Mouse (Mus musculus) brown adipose tissue, adult 24 weeks (tissue): ENCODE data around the gene Def8. TPM values are rescaled to one million over a fixed set of nuclear protein-coding genes. Genes with fewer than 3 reads are reported as not detected.

Source experiments
- H3K27ac ChIP-seq: fragments of 200-500 bp; replicated peaks from 2 replicates; pipeline ENCODE4 v1.5.1; 2012; ENCODE audit warnings: low read depth, mild to moderate bottlenecking, low read length
- H3K4me1 ChIP-seq: fragments of 200-500 bp; 2 replicates; pipeline ENCODE4 v1.6.1; 2012; ENCODE audit warnings: low read length, mixed read lengths; ENCODE audit not compliant: control insufficient read depth, insufficient read depth, insufficient read length
- H3K4me3 ChIP-seq: fragments of 200-500 bp; 2 replicates; pipeline ENCODE4 v1.5.1; 2012; ENCODE audit warnings: low read depth, mild to moderate bottlenecking, low read length, moderate library complexity; ENCODE audit not compliant: insufficient read depth
- polyA plus RNA-seq: library from polyadenylated mRNA; stranded (reverse); fragments of >200 nt; gene quantifications from 2 replicates; pipeline ENCODE4 v1.2.4, GENCODE M21; 2012; ENCODE audit not compliant: missing spikeins, insufficient read depth, insufficient read length

The Def8 gene
- polyA plus RNA-seq, 1 experiment: 14.4 TPM

DNA sequence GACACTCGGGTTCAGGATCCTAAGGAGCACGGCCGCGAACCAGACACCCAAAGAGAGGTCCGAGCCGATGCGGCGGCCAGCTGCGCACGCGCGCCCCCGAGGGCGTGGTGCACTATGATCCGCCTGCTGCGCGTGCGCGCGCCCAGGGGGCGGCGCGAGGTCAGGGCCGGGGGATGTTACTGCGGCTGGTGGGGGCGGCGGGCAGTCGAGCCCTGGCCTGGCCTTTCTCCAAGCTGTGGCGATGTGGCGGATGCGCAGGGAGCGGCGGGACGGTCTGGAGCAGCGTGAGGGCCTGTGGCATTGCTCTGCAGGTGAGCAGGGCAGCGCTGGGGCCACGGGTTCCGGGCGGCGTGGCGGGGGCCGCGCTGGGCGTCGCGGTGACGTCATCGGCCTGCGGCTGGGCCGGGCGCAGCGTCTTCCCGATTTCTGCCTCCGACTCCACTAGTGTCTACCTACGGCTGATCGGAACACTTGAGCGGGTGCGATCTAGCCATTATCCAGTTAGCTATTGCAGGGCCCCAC, 54.5 kb downstream of the Def8 start, which contains the start of gene Afg3l1:
Afg3l1 (plus strand) TSS at position 167 of the 522 bp plus-strand sequence.
- Histone ChIP-seq H3K4me3 (peak within 1 kb of the TSS; percentile 89), H3K4me1 (no peaks in the 10 kb centered on the region), H3K27ac (peak within 1 kb of the TSS; percentile 92)

DNA sequence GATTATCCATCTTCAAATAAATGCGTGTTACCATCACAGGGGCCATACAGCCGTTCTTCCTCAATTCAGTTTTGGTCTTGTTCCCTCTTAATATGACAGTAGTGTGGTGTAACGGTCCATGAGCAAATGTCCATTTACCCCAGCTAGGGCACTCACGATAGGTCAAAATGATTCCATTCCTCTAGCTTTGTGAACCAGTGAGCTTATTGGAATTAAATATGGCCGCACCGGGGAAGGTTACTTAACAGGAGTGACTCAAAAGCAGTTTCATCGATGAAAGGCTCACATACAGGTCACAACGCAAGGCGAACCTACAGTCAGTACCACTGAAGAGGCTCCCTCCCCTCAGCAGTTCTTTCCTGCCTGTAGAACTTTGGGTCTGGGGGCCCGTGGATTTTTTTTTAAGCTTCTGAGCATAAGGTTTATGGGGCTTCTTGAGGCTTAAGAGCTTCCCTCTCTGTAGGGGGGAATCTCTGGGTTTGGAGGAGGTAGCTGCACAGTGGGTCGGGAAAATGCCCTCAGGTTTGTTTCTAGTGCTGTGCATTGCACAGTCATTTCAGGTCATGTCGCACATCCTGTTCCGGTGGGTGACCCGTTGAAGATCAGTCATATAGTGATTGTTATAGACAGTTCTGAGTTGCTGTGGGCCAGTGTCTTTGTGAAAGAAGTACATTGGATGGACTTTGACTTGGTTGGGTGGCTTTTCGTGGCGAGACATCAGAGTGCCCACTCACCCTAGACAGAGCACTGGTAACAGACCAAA, 55.3 kb downstream of the Def8 start:
- Histone ChIP-seq H3K4me1 (no peaks in the 10 kb centered on the region), H3K4me3 (peak overlapping the region; percentile 89), H3K27ac (peak overlapping the region; percentile 59; the same call in 1 of the 2 replicates)

DNA sequence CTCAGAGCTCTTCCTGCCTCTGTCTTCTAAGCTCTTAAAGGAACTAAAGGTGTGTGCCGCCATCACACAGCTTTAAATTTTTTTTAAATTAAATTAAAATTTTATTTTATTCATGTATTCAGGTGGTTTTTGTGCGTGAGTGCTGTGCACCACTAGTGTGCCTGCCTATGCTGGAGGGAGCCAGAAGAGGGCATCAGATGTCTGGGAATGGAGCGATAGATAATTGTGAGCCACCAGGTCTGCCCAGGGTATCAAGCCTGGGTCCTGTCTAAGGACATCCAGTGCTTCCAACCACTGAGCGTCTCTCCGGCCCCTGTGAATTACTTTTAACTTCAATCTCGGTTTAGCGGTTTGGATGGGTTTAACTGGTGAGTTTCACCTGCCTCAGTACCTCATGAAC, 59.3 kb downstream of the Def8 start:
- H3K4me3 ChIP-seq: no peak overlapping the region
- no peaks in the 10 kb centered on the region for H3K4me1 ChIP-seq
- no peak overlapping the region for H3K27ac ChIP-seq

DNA sequence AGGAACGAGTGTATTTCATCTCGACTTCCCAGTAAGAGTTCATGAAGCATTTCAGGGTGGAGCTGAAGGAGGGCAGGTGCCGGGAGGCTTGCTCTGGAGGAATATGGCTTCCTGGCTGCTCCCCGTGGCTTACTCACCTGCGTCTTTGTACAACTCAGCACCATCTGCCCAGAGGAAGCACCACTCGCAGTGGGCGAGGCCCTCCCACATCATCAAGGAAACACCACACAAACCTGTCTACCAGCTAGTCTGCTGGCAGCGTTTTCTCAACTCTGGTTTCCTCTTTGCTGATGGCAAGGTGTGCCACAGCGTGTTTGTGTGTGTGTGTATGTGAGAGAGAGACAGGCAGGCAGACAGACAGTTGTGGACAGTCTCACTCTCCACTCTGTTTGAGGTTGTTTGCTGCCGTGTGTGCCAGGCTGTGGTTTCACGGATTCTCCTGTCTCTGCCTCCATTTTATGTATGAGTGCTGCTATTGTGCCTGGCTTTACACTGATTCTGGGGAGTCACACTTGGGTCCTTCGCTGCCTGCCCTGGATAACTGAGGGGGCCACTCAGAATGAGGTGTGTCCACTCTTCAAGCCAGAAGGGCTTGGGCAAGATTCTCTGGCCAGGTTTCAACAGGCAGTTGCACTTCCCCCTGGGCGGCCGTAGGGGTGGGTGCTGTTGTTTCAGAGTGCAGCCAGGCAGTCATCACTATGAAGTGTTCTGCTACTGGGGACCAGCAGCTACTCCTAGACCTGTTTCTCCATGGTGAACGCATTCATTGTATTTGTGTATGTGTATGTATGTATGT, 68.2 kb downstream of the Def8 start:
- H3K4me1 ChIP-seq: no peaks in the 10 kb centered on the region
- no peak overlapping the region for H3K4me3 ChIP-seq
- no peak overlapping the region for H3K27ac ChIP-seq

DNA sequence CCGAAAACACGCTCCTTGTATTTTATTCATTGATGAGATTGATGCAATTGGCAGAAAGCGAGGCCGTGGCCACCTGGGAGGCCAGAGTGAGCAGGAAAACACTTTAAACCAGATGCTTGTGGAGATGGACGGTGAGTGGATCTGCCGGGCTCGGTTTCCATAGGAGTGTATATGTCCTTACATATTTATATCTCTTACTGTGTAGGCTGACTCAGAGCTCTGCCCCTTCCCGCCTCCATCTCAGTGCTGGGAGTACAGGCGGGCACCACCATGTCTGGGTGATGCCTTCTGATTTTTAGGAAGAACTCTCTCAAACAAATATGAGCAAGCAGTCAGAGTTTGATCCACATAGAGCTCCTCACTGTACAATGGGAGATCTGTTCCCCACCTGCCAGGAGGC, 69.6 kb downstream of the Def8 start:
- Histone ChIP-seq H3K27ac (no peak overlapping the region), H3K4me3 (no peak overlapping the region), H3K4me1 (no peaks in the 10 kb centered on the region)

DNA sequence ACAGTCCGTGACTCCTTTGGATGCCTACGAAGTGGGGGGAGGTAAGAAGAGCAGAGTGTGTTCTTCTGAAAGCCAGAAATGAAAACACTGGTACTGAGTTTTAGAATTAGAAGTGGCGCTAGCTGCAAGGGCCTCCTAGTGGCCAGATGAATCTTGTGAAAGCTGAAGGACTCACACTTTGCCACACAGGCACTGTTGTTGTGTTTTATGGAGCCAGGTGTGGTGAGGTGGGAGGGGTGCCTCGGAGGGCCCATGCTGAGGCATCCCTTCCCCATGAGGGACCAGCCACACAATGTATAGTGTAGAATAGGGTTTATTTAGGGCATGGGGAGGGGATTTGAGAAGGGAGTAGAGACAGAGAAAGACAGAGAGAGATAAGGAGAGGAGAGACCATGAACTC, 74.4 kb downstream of the Def8 start:
- H3K4me1 ChIP-seq: no peaks in the 10 kb centered on the region
- no peak overlapping the region for H3K27ac ChIP-seq
- H3K4me3 ChIP-seq: no peak overlapping the region

DNA sequence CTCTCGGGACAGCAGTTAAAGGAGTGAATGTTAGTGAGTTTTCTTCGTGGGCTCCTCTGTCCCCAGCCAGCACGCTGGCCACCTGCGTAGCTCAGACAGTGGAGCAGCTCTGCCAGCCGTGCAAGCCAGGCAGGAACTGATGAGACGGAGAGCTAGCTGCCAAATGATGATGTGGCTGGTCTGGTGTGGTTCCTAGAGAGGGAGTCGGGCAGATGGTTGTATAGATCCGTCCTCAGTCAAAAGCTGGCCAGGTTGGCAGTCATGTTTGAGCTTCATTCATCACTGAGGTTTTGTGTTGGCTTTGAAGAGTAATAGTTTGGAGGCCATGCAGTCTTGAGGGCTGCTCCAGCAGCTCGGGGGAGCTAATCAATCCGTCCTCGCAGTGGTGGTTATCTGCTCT, 75.6 kb downstream of the Def8 start:
- no peak overlapping the region for H3K27ac ChIP-seq
- H3K4me1 ChIP-seq: no peaks in the 10 kb centered on the region
- no peak overlapping the region for H3K4me3 ChIP-seq

DNA sequence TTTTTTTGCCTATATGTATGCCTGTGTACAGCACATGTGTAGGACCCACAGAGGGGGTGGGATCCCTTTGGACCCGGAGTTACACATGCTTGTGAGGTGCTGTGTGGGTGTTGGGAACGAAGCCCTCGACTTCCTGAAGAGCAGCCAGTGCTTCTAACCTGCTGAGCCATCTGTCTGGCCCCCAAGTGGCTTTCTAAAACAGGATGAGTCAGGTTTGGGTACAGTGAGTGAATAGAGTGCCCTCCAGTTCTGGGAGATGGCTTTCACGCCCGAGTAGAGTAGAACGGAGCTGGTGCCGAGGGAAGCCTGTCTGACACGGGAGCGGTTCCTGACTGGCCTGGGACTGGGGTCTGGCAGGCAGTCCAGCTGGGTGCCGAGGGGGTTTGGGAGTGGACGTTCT, 76.2 kb downstream of the Def8 start:
- Histone ChIP-seq H3K4me1 (no peaks in the 10 kb centered on the region), H3K4me3 (no peak overlapping the region), H3K27ac (no peak overlapping the region)

DNA sequence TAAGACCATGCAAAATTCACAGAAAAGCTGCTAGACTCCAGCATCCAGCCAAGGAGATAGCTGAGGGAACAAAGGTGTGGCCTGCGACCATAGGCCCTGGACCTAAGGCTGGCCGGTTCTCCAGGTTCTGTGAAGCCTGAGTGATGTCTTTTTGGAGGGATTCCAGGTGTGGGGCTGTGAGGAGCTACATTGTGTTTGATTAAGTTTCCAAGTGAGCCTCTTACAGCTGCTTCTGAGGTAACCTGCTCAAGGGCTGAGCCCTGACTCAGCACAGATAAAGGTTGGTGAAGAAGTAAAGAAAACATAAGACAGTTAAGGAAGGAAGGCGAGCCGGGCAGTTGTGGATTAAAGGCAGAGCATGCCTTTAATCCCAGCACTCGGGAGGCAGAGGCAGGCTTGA, 78.9 kb downstream of the Def8 start:
- Histone ChIP-seq H3K27ac (no peak overlapping the region), H3K4me1 (no peaks in the 10 kb centered on the region), H3K4me3 (no peak overlapping the region)

DNA sequence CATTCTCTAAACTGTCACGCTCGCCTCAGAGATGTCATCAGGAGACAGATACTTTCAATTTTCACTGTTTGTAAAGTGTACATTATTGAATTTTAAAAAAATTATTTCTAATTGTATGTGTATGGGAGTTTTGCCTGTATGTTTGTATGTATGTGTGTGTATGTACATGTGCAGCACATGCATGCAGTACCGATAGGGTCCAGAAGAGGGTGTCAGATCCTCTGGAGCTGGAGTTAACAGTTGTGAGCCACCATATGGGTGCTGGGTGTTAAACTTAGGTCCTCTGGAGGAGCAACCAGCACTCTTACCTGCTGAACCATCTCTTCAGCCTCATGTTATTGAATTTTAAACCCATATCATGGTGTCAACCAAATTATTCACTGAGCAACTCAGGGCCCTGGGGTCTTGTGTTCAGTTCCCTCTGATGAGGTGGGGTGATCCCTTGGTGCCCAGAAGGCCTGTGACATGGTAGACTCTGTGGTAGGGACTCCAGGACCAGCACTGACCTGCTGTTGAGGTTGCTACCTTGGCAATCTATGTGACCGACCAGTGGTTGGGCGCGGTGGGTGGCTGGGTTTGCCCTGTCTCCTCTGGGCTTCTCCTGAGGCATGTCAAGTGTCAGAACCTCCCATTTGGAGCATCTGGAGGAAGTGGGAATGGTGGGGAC, 80.6 kb downstream of the Def8 start:
- Histone ChIP-seq H3K27ac (no peak overlapping the region), H3K4me1 (no peaks in the 10 kb centered on the region), H3K4me3 (no peak overlapping the region)

DNA sequence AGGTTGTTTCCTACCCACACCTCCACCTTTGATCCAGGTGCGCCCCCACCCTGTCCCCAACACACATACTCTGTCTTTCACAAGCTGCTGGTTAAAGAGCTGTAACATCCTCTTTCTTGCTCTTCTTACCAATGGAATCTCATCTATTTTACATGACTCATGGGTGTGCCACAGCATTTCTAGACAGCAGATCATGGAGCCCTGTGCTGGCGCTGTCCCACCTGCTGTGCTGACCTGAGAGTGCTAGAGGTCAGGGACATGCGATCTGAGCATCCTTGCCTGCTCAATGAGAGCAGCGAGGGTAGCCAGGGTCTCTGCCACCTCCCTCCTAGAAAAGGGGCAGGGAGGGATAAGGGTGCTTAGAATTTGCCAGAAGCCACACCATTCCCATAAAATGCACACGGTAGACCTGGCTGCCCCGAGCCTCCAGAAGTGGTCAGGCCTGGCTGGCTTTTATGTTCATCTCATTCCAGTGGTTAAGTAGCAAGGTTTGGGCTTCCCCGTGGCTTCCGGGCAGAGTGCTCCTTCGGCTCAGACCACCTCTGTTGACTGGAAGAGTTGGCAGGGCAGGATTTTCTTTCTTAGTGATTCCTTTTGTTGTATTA, 81.4 kb downstream of the Def8 start:
- Histone ChIP-seq H3K27ac (no peak overlapping the region), H3K4me1 (no peaks in the 10 kb centered on the region), H3K4me3 (no peak overlapping the region)

DNA sequence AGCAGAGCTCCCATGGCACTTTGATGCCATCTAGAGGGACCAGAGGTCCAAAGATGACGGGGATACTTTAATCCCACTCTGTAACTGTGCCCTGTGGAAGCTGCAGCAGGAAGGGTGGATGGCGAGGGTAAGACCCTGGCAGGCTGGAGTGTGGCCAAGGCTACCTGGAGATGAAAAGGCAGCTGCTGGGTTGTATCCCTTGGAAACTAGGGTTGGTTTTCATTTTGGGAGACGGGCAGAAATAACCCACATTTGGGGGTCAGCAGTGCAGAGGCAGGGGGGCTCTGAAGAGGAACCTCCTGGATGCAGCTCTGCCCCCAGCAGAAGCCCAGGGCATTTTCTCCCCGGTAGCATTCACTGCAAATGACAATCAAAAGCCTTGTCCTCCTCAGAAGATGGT, 81.9 kb downstream of the Def8 start:
- H3K4me3 ChIP-seq: no peak overlapping the region
- H3K4me1 ChIP-seq: no peaks in the 10 kb centered on the region
- H3K27ac ChIP-seq: no peak overlapping the region

DNA sequence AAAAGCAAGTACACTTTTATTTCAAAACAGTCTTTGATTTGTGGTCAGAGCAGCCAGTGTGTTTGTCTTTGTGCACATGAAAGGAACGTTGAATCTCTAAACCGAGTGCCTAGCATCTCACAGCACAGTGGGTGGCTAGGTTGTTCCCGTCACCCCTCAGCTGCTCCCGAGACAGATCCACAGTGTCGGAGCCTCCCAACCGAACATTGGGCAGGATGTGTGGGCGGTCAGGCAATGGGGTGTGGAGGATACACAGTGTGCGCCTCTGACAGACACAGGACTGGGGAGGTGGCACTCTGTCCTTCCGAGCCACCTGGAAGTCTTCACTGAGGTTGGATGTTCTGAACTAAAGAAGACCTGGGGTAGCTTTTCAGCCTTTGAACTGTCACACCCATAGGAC, 82.4 kb downstream of the Def8 start:
- Histone ChIP-seq H3K4me1 (no peaks in the 10 kb centered on the region), H3K27ac (no peak overlapping the region), H3K4me3 (no peak overlapping the region)

DNA sequence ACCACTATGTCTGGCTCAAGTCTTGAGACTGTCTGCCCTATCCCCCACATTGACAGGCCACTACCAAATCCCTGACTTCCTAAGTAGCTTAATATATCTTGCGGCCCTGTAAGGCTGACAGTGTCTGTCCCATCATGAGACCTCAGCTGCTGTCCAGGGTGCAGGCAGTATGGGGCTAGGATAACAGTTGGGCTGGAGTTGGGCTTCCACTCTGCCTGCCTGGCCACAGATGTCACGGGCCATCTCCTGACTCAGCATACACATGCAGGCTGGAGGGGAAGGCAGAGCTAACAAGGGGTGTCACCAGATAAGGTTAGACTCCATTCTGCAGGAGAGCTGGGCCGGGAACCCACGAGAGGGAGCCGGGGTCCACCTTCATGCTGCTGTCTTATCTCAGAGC, 83.8 kb downstream of the Def8 start:
- Histone ChIP-seq H3K4me3 (no peak overlapping the region), H3K27ac (no peak overlapping the region), H3K4me1 (no peaks in the 10 kb centered on the region)

DNA sequence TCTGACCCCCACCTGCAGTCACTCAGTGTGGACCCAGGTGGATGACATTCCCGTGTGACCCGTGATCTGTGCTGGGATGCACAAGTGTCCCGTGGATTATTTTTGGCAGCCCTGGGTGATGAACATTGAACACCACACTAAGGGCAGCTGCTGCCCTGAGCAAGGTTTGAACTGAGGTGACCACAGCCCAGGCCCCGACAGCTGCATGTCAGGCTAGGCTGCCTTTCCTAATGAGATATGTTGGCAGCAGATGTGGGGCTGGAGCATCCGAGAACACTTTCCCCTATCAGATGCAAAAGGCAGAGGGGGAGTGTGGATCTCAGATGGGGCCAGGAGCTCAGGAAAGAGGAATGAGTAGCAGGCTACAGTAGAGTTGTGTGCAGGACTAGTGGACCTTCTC, 87.5 kb downstream of the Def8 start:
- no peaks in the 10 kb centered on the region for H3K4me1 ChIP-seq
- no peak overlapping the region for H3K27ac ChIP-seq
- H3K4me3 ChIP-seq: no peak overlapping the region
